Mouse (Mus musculus) testis, adult 2 months (tissue): ENCODE results near the gene Ly9.

Experiments used
- CTCF ChIP-seq: fragments of 200-500 bp; IDR thresholded peaks from 2 replicates; pipeline ENCODE4 v1.5.1; 2012; ENCODE audit warnings: low read depth, mild to moderate bottlenecking, inconsistent platforms, low read length, moderate library complexity; ENCODE audit not compliant: control insufficient read depth, insufficient read depth, insufficient replicate concordance
- POLR2A ChIP-seq: fragments of 200-500 bp; IDR thresholded peaks from 2 replicates; pipeline ENCODE4 v1.6.1; 2012; ENCODE audit warnings: low read depth, mild to moderate bottlenecking, inconsistent platforms, low read length, moderate library complexity; ENCODE audit not compliant: control insufficient read depth

GRCm38 (mm10) chr1:171564247-171564646 is 43.0 kb downstream of the Ly9 start:
- TF ChIP-seq CTCF (0 out of 2 replicates have a peak, but pooled peaks have one; percentile 21), POLR2A (no peak)
